Mouse (Mus musculus): ENCODE results near the gene Plxna2. TPM values are rescaled to one million over a fixed set of nuclear protein-coding genes. Genes with fewer than 3 reads are reported as not detected.
A peak's percentile ranks its signal among the peaks of the same experiment; 100 is the strongest.

The Plxna2 gene
- total and polyA plus RNA-seq, 2 experiments = 6.7 to 8.6 TPM

- no peak overlapping the region for H3K4me3 ChIP-seq (ENCODE audit: insufficient read depth, low read depth, low read length)
- H3K27ac ChIP-seq (replicated peaks; ENCODE audit: insufficient read depth, low read depth, low read length) = no peak overlapping the region
- peaks cover 21% of the 10 kb centered on the region for H3K79me2 ChIP-seq (ENCODE audit: control insufficient read depth, insufficient read depth, low read length)
- H3K36me3 ChIP-seq (ENCODE audit: control insufficient read depth, insufficient read depth, low read length) = no peaks in the 10 kb centered on the region
- DNase-seq (ENCODE audit: extremely low read depth, low read depth, low spot score) = no peak
- WGBS = 43% methylated on average over 1 of the region's 1 CpGs
- H3K4me1 ChIP-seq (ENCODE audit: control insufficient read depth, insufficient read depth, low read length) = no peaks in the 10 kb centered on the region; the same call in none of the 2 replicates
- H3K27me3 ChIP-seq (ENCODE audit: control insufficient read depth, insufficient read depth, low read length) = no peaks in the 10 kb centered on the region
- no peak for TF ChIP-seq POLR2A (IDR thresholded peaks at IDR 0.05; ENCODE audit: extremely low read depth, insufficient read depth, low read length)
- no peak for TF ChIP-seq CTCF (IDR thresholded peaks at IDR 0.05; ENCODE audit: low read depth, low read length)
- H3K9ac ChIP-seq (ENCODE audit: low read depth, low read length) = no peak overlapping the region
Measured at GRCm38 (mm10) chr1:194631574-194631973, 13.6 kb downstream of the Plxna2 start.

DNA sequence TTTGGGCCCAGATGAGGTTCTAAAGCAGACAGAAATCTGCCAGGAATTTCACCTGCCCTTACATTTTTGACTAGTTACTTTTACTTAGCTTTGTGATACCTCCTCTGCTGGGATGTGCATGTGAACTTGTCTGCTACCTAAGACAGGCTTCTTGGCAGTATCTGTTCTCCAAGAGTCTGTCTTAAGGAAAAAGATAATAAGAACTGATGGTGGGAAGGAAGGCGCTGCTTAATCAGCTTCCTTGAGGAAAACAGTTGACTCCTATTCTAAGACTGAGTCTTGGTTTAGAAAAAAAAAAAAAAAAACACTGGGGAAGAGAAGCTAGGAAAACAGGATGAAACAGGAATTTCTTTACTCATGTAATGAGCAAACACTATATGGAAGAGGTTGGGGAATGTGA lies 14.0 kb downstream of the Plxna2 start:
- Histone ChIP-seq H3K36me3 (ENCODE audit: control insufficient read depth, insufficient read depth, low read length) (no peaks in the 10 kb centered on the region), H3K79me2 (ENCODE audit: control insufficient read depth, insufficient read depth, low read length) (peaks cover 21% of the 10 kb centered on the region), H3K4me1 (ENCODE audit: control insufficient read depth, insufficient read depth, low read length) (no peaks in the 10 kb centered on the region; the same call in none of the 2 replicates), H3K27me3 (ENCODE audit: control insufficient read depth, insufficient read depth, low read length) (no peaks in the 10 kb centered on the region), H3K27ac (replicated peaks; ENCODE audit: insufficient read depth, low read depth, low read length) (no peak overlapping the region), H3K9ac (ENCODE audit: low read depth, low read length) (no peak overlapping the region), H3K4me3 (ENCODE audit: insufficient read depth, low read depth, low read length) (no peak overlapping the region)
- 81% methylated on average over 1 of the region's 1 CpGs for WGBS
- DNase-seq (ENCODE audit: extremely low read depth, low read depth, low spot score) = no peak
- TF ChIP-seq POLR2A (IDR thresholded peaks at IDR 0.05; ENCODE audit: extremely low read depth, insufficient read depth, low read length) (no peak), CTCF (IDR thresholded peaks at IDR 0.05; ENCODE audit: low read depth, low read length) (no peak)

- no peaks in the 10 kb centered on the region for H3K27me3 ChIP-seq (ENCODE audit: control insufficient read depth, insufficient read depth, low read length)
- WGBS = 44% methylated on average over 1 of the region's 1 CpGs
- peak overlapping the region; percentile 72 for H3K27ac ChIP-seq (replicated peaks; ENCODE audit: insufficient read depth, low read depth, low read length)
- peaks cover 17% of the 10 kb centered on the region for H3K79me2 ChIP-seq (ENCODE audit: control insufficient read depth, insufficient read depth, low read length)
- H3K9ac ChIP-seq (ENCODE audit: low read depth, low read length) = no peak overlapping the region
- no peak for TF ChIP-seq POLR2A (IDR thresholded peaks at IDR 0.05; ENCODE audit: extremely low read depth, insufficient read depth, low read length)
- TF ChIP-seq CTCF (IDR thresholded peaks at IDR 0.05; ENCODE audit: low read depth, low read length) = no peak
- H3K4me1 ChIP-seq (ENCODE audit: control insufficient read depth, insufficient read depth, low read length) = peaks cover 7% of the 10 kb centered on the region
- no peak for DNase-seq (ENCODE audit: extremely low read depth, low read depth, low spot score)
- H3K36me3 ChIP-seq (ENCODE audit: control insufficient read depth, insufficient read depth, low read length) = no peaks in the 10 kb centered on the region
- no peak overlapping the region for H3K4me3 ChIP-seq (ENCODE audit: insufficient read depth, low read depth, low read length)
Measured at GRCm38 (mm10) chr1:194635411-194635810, 17.4 kb downstream of the Plxna2 start.

DNA sequence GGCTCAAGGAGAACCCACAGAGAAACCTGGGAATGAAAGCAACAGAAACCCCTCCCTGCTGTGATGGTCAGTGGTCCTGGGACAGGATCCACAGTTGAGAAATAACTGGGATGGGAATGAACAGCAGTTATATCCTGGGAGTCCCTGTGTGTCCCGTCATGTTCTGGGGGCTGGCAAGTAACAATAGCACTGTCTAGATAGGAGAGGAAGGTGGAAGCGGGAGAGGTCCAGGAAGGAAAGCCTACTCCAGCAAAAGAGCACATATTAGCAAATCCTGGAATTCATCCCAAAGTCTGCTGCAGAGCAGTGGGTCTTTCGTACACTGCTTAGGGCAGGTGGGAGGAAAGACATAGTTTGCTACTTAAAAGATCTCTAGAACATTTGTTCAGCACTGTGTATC lies 17.9 kb downstream of the Plxna2 start:
- H3K4me1 ChIP-seq (ENCODE audit: control insufficient read depth, insufficient read depth, low read length) = peaks cover 7% of the 10 kb centered on the region
- H3K79me2 ChIP-seq (ENCODE audit: control insufficient read depth, insufficient read depth, low read length) = peaks cover 17% of the 10 kb centered on the region
- H3K27me3 ChIP-seq (ENCODE audit: control insufficient read depth, insufficient read depth, low read length) = no peaks in the 10 kb centered on the region
- 75% methylated on average over 3 of the region's 3 CpGs for WGBS
- peak overlapping the region; percentile 72 for H3K27ac ChIP-seq (replicated peaks; ENCODE audit: insufficient read depth, low read depth, low read length)
- TF ChIP-seq CTCF (IDR thresholded peaks at IDR 0.05; ENCODE audit: low read depth, low read length) (no peak), POLR2A (IDR thresholded peaks at IDR 0.05; ENCODE audit: extremely low read depth, insufficient read depth, low read length) (no peak)
- H3K4me3 ChIP-seq (ENCODE audit: insufficient read depth, low read depth, low read length) = no peak overlapping the region
- H3K9ac ChIP-seq (ENCODE audit: low read depth, low read length) = no peak overlapping the region
- no peaks in the 10 kb centered on the region for H3K36me3 ChIP-seq (ENCODE audit: control insufficient read depth, insufficient read depth, low read length)
- no peak for DNase-seq (ENCODE audit: extremely low read depth, low read depth, low spot score)

DNA sequence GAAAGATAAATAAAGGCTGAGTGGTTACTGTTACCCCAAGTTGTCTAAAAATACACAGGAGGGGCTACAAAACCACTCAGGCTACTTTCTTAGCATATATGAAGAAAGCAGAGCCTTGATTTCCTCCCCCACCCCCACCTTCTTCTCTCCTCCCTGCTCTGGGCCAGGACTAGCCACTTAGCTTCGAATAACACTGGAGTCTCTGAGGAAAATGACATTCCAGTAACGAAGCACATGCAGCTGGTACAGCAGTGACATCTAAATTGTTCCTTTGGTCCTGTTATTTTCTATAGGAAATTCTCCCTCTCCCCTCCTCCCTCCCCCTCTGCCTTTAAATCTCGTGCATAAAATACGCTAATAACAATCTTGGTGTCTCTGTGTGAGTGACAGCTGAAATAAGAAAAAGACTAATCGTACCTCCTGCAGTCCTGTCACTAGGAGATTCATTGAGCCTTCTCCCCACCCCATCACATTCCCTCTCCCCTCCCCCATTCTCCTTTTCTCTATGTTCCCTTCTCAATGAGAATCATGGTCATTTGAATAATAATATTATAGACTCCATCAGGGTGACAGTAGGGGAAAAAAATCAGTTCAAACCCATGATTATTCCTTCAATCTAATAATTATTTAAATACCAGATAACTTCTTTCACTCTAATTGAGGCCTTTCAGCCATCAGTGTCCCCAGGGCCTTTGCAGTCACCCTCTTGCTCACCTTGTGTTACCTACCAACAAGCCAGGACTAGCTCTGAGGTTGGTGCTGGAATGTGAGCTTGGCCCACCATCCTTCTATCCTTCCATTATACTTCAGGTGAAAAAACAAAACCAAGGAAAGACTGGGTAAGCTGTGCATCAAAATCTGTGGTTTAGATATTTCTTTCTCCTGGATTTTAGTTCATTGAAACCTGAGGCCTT lies 19.6 kb downstream of the Plxna2 start:
- TF ChIP-seq CTCF (IDR thresholded peaks at IDR 0.05; ENCODE audit: low read depth, low read length) (no peak), POLR2A (IDR thresholded peaks at IDR 0.05; ENCODE audit: extremely low read depth, insufficient read depth, low read length) (no peak)
- Histone ChIP-seq H3K27ac (replicated peaks; ENCODE audit: insufficient read depth, low read depth, low read length) (no peak overlapping the region), H3K4me3 (ENCODE audit: insufficient read depth, low read depth, low read length) (no peak overlapping the region), H3K27me3 (ENCODE audit: control insufficient read depth, insufficient read depth, low read length) (no peaks in the 10 kb centered on the region), H3K36me3 (ENCODE audit: control insufficient read depth, insufficient read depth, low read length) (no peaks in the 10 kb centered on the region), H3K79me2 (ENCODE audit: control insufficient read depth, insufficient read depth, low read length) (peaks cover 18% of the 10 kb centered on the region), H3K4me1 (ENCODE audit: control insufficient read depth, insufficient read depth, low read length) (peaks cover 10% of the 10 kb centered on the region), H3K9ac (ENCODE audit: low read depth, low read length) (no peak overlapping the region)
- DNase-seq (ENCODE audit: extremely low read depth, low read depth, low spot score) = no peak
- WGBS = 84% methylated on average over 5 of the region's 5 CpGs
